Mouse (Mus musculus) liver, adult 2 months (tissue): ENCODE data around the gene Nol7. TPM values are rescaled to one million over a fixed set of nuclear protein-coding genes. Genes with fewer than 3 reads are reported as not detected.

Experiments
- DNase-seq: peaks from one replicate; pipeline ENCODE4 v3.0.0-alpha.2; 2011; ENCODE audit warnings: low read depth, low spot score; ENCODE audit errors: extremely low read depth
- H3K27ac ChIP-seq: fragments of 200-500 bp; replicated peaks from 2 replicates; pipeline ENCODE4 v1.5.1; 2012; ENCODE audit warnings: low read depth, mild to moderate bottlenecking, control low read depth, inconsistent platforms, low read length; ENCODE audit not compliant: insufficient read depth
- H3K27me3 ChIP-seq: fragments of 200-500 bp; 2 replicates; pipeline ENCODE4 v1.6.1; 2012; ENCODE audit warnings: mild to moderate bottlenecking, moderate library complexity, low read length, inconsistent platforms; ENCODE audit not compliant: control insufficient read depth, insufficient read depth
- H3K36me3 ChIP-seq: fragments of 200-500 bp; 2 replicates; pipeline ENCODE4 v1.6.1; 2012; ENCODE audit warnings: low read length, inconsistent platforms; ENCODE audit not compliant: control insufficient read depth, insufficient read depth
- H3K4me1 ChIP-seq: fragments of 200-500 bp; 2 replicates; pipeline ENCODE4 v1.6.1; 2011; ENCODE audit warnings: low read length; ENCODE audit not compliant: control insufficient read depth, insufficient read depth
- H3K4me3 ChIP-seq: fragments of 200-500 bp; 2 replicates; pipeline ENCODE4 v1.5.1; 2011; ENCODE audit warnings: low read depth, mild to moderate bottlenecking, control low read depth, low read length, moderate library complexity; ENCODE audit not compliant: insufficient read depth
- H3K79me2 ChIP-seq: fragments of 200-500 bp; 2 replicates; pipeline ENCODE4 v1.6.1; 2012; ENCODE audit warnings: inconsistent platforms, mild to moderate bottlenecking, low read length, moderate library complexity; ENCODE audit not compliant: control insufficient read depth, insufficient read depth
- H3K9ac ChIP-seq: fragments of 200-500 bp; 2 replicates; pipeline ENCODE4 v1.6.1; 2012; ENCODE audit warnings: low read depth, mild to moderate bottlenecking, control low read depth, inconsistent platforms, low read length
- CTCF ChIP-seq: fragments of 200-500 bp; IDR thresholded peaks from 2 replicates; pipeline ENCODE4 v1.5.1; 2011; ENCODE audit warnings: low read depth, low read length, control low read depth
- POLR2A ChIP-seq: fragments of 200-500 bp; IDR thresholded peaks from 2 replicates; pipeline ENCODE4 v1.6.1; 2011; ENCODE audit warnings: low read length, control low read depth; ENCODE audit not compliant: insufficient read depth; ENCODE audit errors: extremely low read depth
- WGBS: fragments of 180-500 bp; shearing (Covaris S2); methylation state at CpG from one replicate; pipeline ENCODE4 v1.1.7; 2018; 5-methylcytosine and 5-hydroxymethylcytosine counted together
- polyA plus RNA-seq: library from polyadenylated mRNA; depleted of rRNA; stranded (reverse); fragments of >200 nt; gene quantifications from 2 replicates; pipeline ENCODE4 v1.2.3, GENCODE M21; 2012
- total RNA-seq: library from RNA; depleted of rRNA; stranded (reverse); fragments of >200 nt; gene quantifications from 2 replicates; pipeline ENCODE4 v1.2.3, GENCODE M21; 2014

The Nol7 gene
- total and polyA plus RNA-seq, 2 experiments, result 50.3 to 55.5 TPM

DNA sequence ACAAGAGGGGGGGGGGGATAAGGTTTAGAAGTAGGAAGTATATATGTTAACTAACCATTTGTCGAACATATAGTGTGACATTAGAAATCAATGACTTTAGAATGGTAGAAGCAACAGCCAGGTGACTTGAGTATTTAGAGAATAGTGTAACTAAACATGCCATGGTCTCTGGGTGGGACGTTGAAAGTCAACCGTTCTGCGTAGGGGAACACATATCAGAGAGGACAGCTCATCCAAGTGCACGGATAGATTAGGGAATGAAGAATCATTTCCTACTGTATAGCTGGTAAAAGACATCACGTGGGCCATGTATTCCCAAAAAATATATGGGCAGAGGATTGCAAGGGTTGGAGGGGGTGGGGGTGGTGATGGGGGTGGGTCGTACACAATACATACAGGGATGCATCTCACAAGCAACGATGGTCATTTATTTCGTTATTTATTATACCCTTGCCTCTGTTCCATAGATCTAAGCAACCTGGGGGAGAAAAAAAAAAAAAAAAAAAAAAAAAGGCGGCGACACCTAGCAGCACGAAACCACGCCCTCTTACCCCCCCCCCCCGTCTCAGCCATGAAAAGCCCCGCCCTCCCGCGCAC lies 392 bp upstream of the Nol7 start:
- WGBS, result 49% methylated on average over 14 of the region's 17 CpGs
- Histone ChIP-seq H3K9ac (no peak overlapping the region), H3K4me1 (peaks cover 2% of the 10 kb centered on the region; the same call in 1 of the 2 replicates)

DNA sequence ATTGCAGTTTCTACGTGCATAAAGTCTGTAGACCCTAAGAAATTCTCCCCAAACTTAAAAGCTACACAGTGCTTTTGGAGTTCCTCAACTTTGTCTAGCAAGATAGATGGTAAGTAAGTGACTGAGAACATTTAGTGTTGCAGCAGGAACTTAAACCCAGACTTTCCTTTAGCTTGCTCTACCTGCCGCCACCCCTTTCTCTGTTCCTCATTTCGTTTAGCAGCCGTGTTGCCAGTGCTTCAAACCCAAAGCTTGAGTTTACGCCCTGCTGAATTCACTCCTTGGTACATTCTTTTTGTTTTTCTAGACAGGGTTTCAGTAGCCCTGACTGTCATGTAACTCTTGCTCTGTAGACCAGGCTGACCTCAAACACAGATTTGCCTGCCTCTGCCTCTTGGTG lies 1.4 kb downstream of the Nol7 start:
- Histone ChIP-seq H3K27ac (no peak overlapping the region), H3K27me3 (no peaks in the 10 kb centered on the region), H3K9ac (no peak overlapping the region), H3K79me2 (no peaks in the 10 kb centered on the region), H3K36me3 (peaks cover 39% of the 10 kb centered on the region), H3K4me1 (peaks cover 2% of the 10 kb centered on the region; the same call in 1 of the 2 replicates), H3K4me3 (no peak overlapping the region)
- no peak for TF ChIP-seq POLR2A
- no peak for TF ChIP-seq CTCF
- DNase-seq, result no peak
- WGBS, result 87% methylated on average over 5 of the region's 5 CpGs

More for the DNA sequence above, 392 bp upstream of the Nol7 start:
- H3K36me3 ChIP-seq, result peaks cover 28% of the 10 kb centered on the region
- H3K27ac ChIP-seq, result no peak overlapping the region
- H3K79me2 ChIP-seq, result no peaks in the 10 kb centered on the region
- no peak for TF ChIP-seq CTCF
- no peak for TF ChIP-seq POLR2A
- H3K27me3 ChIP-seq, result no peaks in the 10 kb centered on the region
- peak overlapping the region; percentile 96 for H3K4me3 ChIP-seq
- DNase-seq, result no peak

DNA sequence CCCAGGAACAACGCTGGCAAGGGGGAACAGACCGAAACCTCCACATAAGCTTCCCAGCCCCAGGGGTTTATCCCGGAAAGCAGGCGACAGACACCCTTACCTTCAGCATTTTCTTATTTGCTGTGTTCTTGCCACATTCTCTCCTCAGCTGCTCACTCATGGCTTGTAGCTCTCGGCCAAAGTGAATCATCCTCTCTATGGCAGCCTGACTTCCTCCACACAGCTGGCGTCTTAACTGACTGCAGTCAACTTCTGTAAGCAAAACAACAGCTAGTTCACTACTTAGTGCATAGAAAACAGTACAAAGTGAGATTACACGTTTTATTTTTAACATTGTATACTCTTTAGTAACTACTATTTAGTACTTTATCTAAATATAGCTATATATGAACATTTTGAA lies 14.1 kb downstream of the Nol7 start:
- no peak for DNase-seq
- peaks cover 2% of the 10 kb centered on the region; the same call in 1 of the 2 replicates for H3K4me1 ChIP-seq
- no peak for TF ChIP-seq POLR2A
- no peak for TF ChIP-seq CTCF
- H3K36me3 ChIP-seq, result peaks cover 60% of the 10 kb centered on the region
- WGBS, result 91% methylated on average over 7 of the region's 7 CpGs
- H3K9ac ChIP-seq, result no peak overlapping the region
- no peak overlapping the region for H3K4me3 ChIP-seq
- 0 out of 2 replicates have a peak, but pooled peaks cover 3% of the 10 kb centered on the region for H3K79me2 ChIP-seq
- no peaks in the 10 kb centered on the region for H3K27me3 ChIP-seq
- H3K27ac ChIP-seq, result no peak overlapping the region

DNA sequence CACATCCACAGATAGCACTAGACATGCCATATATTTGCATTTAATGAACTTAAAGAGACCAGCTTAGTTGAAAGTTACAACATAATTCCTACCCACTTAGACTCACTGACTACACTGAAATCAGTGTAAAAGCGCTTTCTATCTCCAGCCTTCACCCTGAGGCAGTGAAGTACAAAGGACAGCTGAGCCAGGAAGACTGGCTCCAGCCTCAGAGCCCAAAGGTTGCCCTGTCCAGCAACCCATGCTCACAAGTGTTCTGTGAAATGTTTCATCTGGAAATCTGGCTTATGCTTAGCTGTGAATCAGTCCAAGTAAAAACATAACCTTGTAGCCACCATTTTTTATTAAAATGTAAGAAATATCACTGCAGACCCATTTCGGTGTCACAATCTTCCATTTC lies 15.4 kb downstream of the Nol7 start:
- Histone ChIP-seq H3K4me1 (peaks cover 3% of the 10 kb centered on the region; the same call in 1 of the 2 replicates), H3K27me3 (no peaks in the 10 kb centered on the region), H3K79me2 (0 out of 2 replicates have a peak, but pooled peaks cover 3% of the 10 kb centered on the region), H3K27ac (no peak overlapping the region), H3K9ac (no peak overlapping the region), H3K36me3 (peaks cover 63% of the 10 kb centered on the region), H3K4me3 (no peak overlapping the region)
- WGBS, result 92% methylated on average over 2 of the region's 2 CpGs
- DNase-seq, result no peak
- no peak for TF ChIP-seq CTCF

DNA sequence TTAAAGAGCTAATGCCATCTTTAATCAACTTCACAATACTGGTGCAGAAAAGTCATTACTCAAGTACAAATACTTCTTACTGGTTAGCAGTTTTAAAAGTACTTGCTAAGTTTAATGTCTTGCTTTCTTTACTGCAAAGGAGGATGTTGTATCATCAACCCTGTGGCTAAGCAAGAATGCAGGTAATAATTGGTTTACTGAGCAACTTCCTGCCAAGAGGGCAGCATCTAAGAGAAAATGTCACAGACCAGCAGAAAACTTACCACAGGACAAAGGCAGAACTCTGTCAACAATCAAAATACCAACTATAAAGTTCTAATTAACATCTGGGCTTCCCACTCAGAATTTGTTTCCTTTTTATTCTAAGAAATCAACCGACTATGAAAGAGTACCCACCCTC lies 17.1 kb downstream of the Nol7 start:
- peaks cover 56% of the 10 kb centered on the region for H3K36me3 ChIP-seq
- H3K9ac ChIP-seq, result no peak overlapping the region
- peaks cover 3% of the 10 kb centered on the region; the same call in 1 of the 2 replicates for H3K4me1 ChIP-seq
- no peak for DNase-seq
- 0 out of 2 replicates have a peak, but pooled peaks cover 3% of the 10 kb centered on the region for H3K79me2 ChIP-seq
- no peak overlapping the region for H3K27ac ChIP-seq
- no peak overlapping the region for H3K4me3 ChIP-seq
- no peaks in the 10 kb centered on the region for H3K27me3 ChIP-seq
- TF ChIP-seq POLR2A, result no peak
- no peak for TF ChIP-seq CTCF
- WGBS, result 98% methylated on average over 1 of the region's 1 CpGs

DNA sequence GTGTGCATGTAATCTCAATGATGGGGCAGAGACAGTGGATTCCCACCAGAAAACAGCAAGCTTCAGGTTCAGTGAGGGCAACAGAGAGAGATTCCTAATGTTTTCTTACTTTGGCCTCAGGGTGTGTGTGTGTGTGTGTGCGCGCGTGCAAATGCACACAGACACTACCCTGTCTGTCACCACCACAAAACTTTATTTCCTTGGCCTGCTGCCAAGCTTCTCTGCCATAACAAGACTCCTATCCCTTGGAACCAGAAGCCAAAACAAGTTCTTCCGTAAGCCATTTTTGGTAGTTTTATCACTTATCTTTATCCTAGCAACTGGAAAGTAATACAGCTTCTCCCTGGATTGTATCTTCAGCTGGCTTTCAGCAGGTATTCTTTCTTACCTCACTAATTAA lies 30.2 kb downstream of the Nol7 start:
- peaks cover 13% of the 10 kb centered on the region; the same call in 1 of the 2 replicates for H3K79me2 ChIP-seq
- 92% methylated on average over 4 of the region's 4 CpGs for WGBS
- H3K4me3 ChIP-seq, result no peak overlapping the region
- DNase-seq, result no peak
- peaks cover 28% of the 10 kb centered on the region for H3K36me3 ChIP-seq
- no peaks in the 10 kb centered on the region for H3K4me1 ChIP-seq
- H3K27me3 ChIP-seq, result no peaks in the 10 kb centered on the region
- H3K27ac ChIP-seq, result no peak overlapping the region
- no peak for TF ChIP-seq POLR2A
- TF ChIP-seq CTCF, result no peak
- no peak overlapping the region for H3K9ac ChIP-seq
